Mouse (Mus musculus) midbrain, embryonic 16.5 days (tissue): ENCODE measurements at regions not wholly inside any gene's neighbourhood (a gene's known extent, or its start where the extent isn't known, plus 50 kb on each side); places are given as distances from the start of the nearest gene placed in this dataset.

Experiments used
- ATAC-seq: fragments of 200-750 bp; cut with Nextera tagmentation; 2 replicates; pipeline ENCODE4 v1.8.0; 2017; ENCODE audit warnings: moderate TSS enrichment
- H3K27ac ChIP-seq: fragments of 300-500 bp; sonication (generic); 2 replicates; pipeline ENCODE4 v1.5.1; 2014; ENCODE audit warnings: mild to moderate bottlenecking, low read length, mixed read lengths
- H3K27me3 ChIP-seq: fragments of 300-500 bp; sonication (generic); 2 replicates; pipeline ENCODE4 v1.6.1; 2014; ENCODE audit warnings: low read depth, low read length, mixed read lengths; ENCODE audit not compliant: control insufficient read depth, insufficient read depth
- H3K36me3 ChIP-seq: fragments of 300-500 bp; sonication (generic); 2 replicates; pipeline ENCODE4 v1.6.1; 2014; ENCODE audit warnings: mild to moderate bottlenecking, low read length, moderate library complexity, mixed read lengths; ENCODE audit not compliant: control insufficient read depth, insufficient read depth
- H3K4me1 ChIP-seq: fragments of 300-500 bp; sonication (generic); 2 replicates; pipeline ENCODE4 v1.6.1; 2014; ENCODE audit warnings: mild to moderate bottlenecking, low read length, mixed read lengths; ENCODE audit not compliant: control insufficient read depth, insufficient read depth
- H3K4me2 ChIP-seq: fragments of 300-500 bp; sonication (generic); 2 replicates; pipeline ENCODE4 v1.6.1; 2014; ENCODE audit warnings: mild to moderate bottlenecking, low read length, mixed read lengths
- H3K4me3 ChIP-seq: fragments of 300-500 bp; sonication (generic); 2 replicates; pipeline ENCODE4 v1.5.1; 2014; ENCODE audit warnings: low read depth, mild to moderate bottlenecking, low read length, moderate library complexity, mixed read lengths
- H3K9ac ChIP-seq: fragments of 300-500 bp; sonication (generic); 2 replicates; pipeline ENCODE4 v1.6.1; 2014; ENCODE audit warnings: low read depth, low read length, mixed read lengths
- H3K9me3 ChIP-seq: fragments of 300-500 bp; sonication (generic); replicated peaks from 2 replicates; pipeline ENCODE4 v1.6.1; 2014; ENCODE audit warnings: mild to moderate bottlenecking, low read length, mixed read lengths; ENCODE audit not compliant: control insufficient read depth, poor library complexity, severe bottlenecking
- WGBS: fragments of 180-500 bp; shearing (Covaris S2); extraction: QIAGEN DNeasy Blood & Tissue Kit; methylation state at CpG from one replicate; pipeline ENCODE4 v1.1.7; 2014; 5-methylcytosine and 5-hydroxymethylcytosine counted together

DNA sequence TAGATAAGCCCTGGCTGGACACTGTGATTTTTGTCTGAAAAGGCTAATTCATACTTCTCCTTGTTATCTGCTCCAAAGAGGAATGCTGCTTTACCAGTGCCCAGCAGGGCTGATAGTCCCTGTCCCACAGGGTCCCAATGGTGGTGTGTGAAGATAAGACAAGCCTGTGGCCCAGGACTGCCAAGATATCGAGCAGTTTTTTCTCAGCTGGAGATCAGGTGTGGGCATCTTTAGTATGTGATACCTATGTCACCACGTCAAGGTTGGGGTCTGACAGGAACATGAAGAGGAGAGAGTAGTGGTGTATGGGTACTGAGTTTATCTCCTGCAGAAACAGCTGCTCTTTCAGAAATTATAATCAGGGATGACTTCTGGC is 682.0 kb downstream of the Kcnj2 start:
- Histone ChIP-seq H3K4me2 (no peak overlapping the region), H3K9ac (no peak overlapping the region), H3K36me3 (no peaks in the 10 kb centered on the region), H3K27me3 (no peaks in the 10 kb centered on the region), H3K9me3 (no peaks in the 10 kb centered on the region), H3K4me1 (no peaks in the 10 kb centered on the region), H3K4me3 (no peak overlapping the region), H3K27ac (no peak overlapping the region)
- ATAC-seq, result no peak
- WGBS, result 80% methylated on average over 2 of the region's 2 CpGs

DNA sequence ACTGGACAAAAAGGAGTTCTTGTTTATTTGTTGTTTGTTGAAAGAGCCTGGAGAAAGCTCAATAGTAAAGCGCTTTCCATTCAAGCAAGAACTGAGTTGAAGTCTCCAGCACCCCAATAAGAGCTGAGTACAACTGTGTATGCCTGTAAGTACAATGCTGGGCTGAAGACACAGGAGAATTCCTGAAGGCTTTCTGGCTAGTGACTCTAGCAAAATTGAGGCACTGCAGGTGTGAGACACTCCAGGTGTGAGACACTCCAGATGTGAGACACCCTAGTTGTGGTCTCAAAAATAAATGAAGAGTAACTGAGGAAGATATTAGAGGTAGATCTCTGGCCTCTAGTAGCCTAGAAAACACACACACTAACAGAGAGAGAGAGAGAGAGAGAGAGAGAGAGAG is 682.5 kb downstream of the Kcnj2 start:
- Histone ChIP-seq H3K9me3 (no peaks in the 10 kb centered on the region), H3K4me1 (no peaks in the 10 kb centered on the region), H3K36me3 (no peaks in the 10 kb centered on the region), H3K4me3 (no peak overlapping the region), H3K4me2 (no peak overlapping the region), H3K9ac (no peak overlapping the region), H3K27ac (no peak overlapping the region), H3K27me3 (no peaks in the 10 kb centered on the region)
- 98% methylated on average over 1 of the region's 1 CpGs for WGBS
- ATAC-seq, result no peak

DNA sequence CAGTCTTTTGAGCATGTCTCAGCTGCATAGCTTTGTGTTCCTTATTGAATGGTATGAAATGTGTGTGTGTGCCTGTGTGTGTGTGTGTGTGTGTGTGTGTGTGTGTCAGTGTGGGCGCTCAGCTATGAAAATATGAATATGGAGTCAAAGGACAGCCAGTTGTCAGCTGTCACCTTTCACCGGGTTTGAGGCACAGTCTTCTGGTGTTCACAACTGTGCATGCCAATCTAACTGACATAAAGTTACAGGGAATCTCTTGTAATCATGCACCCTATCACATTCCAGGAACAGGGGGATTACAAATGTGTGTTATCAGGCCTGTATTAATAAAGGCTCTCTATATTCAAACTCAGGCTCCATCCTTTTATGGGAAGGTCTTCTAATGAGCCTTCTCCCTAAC is 688.8 kb downstream of the Kcnj2 start:
- H3K9ac ChIP-seq, result no peak overlapping the region

DNA sequence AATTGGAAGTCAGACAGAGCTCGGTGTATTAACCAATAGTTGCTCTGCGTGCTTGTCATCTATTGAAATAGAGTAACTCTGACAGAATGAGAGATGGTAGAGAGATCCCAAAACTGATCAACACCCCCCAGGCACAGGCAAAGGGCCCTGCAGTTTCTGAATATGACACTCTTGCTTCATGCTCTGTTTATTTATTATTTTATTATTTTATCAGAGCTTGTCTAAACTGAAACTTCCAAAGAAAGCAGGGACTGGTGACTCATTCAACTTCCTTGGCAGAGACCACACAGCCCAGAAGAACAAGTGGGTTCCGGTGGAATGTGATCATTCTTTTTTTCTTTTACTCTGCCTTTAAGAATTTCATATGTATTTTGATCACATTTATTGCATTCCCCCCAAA is 697.1 kb downstream of the Kcnj2 start:
- no peaks in the 10 kb centered on the region for H3K27me3 ChIP-seq
- WGBS, result 85% methylated on average over 3 of the region's 3 CpGs
- H3K4me1 ChIP-seq, result no peaks in the 10 kb centered on the region
- no peak overlapping the region for H3K4me2 ChIP-seq
- H3K9ac ChIP-seq, result no peak overlapping the region
- H3K9me3 ChIP-seq, result no peaks in the 10 kb centered on the region
- H3K27ac ChIP-seq, result no peak overlapping the region
- no peak for ATAC-seq
- no peak overlapping the region for H3K4me3 ChIP-seq
- H3K36me3 ChIP-seq, result no peaks in the 10 kb centered on the region

More for the DNA sequence above, 688.8 kb downstream of the Kcnj2 start:
- Histone ChIP-seq H3K4me1 (no peaks in the 10 kb centered on the region), H3K27me3 (no peaks in the 10 kb centered on the region), H3K4me2 (no peak overlapping the region), H3K36me3 (no peaks in the 10 kb centered on the region), H3K9me3 (no peaks in the 10 kb centered on the region), H3K4me3 (no peak overlapping the region), H3K27ac (no peak overlapping the region)
- no peak for ATAC-seq
- WGBS, result 76% methylated on average over 2 of the region's 2 CpGs

DNA sequence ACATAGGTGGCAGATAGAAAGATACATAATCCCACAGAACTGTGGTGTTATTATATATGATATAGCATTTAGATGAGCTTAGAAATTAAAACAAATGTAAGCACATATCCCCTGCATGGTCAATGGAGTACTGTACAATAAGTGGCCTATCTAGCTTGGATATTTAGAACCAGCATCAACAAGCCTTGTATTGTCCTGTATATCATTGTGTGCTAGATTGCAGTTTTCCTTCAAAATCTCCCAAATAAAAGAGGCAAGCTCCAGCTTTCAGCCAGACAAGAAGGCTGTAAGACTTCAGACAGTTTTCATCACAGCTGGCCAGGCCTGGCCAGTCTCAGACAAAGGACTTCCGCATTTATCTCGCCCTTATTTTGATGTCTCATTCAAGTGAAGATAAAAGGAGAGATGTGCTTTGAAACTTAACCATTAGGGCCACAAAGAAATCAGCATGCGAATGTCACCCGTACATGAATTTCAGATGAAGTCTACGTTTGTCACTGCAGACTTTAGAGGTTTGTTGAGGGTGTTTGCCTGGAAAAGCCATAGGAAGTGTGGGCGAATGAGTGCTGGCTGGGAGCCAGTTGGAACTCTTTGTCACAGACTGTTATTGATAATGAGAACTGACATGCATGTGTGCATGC is 700.5 kb downstream of the Kcnj2 start:
- no peak for ATAC-seq
- Histone ChIP-seq H3K36me3 (no peaks in the 10 kb centered on the region), H3K9ac (no peak overlapping the region), H3K4me2 (no peak overlapping the region), H3K27ac (no peak overlapping the region), H3K4me3 (no peak overlapping the region), H3K9me3 (no peaks in the 10 kb centered on the region), H3K27me3 (no peaks in the 10 kb centered on the region), H3K4me1 (no peaks in the 10 kb centered on the region)
- 3% methylated on average over 6 of the region's 6 CpGs for WGBS

DNA sequence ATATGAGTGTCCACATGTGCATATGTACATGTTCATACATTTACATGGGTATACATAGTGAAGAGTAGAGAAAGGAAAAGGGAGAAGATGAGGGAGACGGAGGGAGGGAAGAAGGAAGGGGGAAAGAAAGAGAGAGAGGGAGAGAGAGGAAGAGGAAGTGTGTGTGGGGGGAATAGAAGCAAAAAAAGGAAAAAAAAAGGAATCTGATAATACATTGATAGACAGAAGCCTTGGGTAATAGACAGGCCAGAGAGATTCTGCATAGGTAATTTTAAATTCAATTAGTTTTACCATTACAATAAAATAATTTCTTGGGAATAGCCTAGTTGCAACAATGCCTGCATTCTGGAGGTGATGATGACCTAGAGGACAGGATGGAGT is 701.0 kb downstream of the Kcnj2 start:
- Histone ChIP-seq H3K4me2 (no peak overlapping the region), H3K9ac (no peak overlapping the region), H3K36me3 (no peaks in the 10 kb centered on the region), H3K4me1 (no peaks in the 10 kb centered on the region), H3K27me3 (no peaks in the 10 kb centered on the region), H3K9me3 (no peaks in the 10 kb centered on the region), H3K4me3 (no peak overlapping the region), H3K27ac (no peak overlapping the region)
- 37% methylated on average over 1 of the region's 1 CpGs for whole genome bisulfite sequencing
- ATAC-seq, result no peak

DNA sequence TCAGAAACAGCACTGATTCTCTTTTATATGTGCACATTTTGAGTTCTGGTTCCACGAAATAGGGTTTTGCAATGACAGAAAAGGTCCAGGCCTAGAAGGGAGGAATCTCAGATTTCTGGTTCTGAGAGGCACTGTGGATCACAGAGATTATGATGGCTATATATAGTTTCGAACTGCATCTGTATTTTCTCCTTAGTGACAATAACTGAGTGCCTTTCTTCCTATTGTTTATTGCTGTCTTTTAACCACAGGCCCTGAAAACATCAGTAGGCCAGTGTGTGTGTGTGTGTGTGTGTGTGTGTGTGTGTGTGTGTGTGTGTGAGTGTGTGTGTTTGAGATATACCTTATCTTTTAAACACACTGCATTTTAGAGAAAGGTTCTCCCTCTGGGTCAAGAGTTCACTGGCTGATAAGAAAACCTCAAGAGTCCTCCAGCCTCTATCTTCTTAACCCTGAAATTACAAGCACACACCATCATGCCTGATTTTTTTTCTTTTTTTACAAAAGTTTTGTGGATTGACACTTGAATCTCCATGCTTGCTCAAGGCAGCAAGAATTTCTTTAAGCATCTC is 708.2 kb downstream of the Kcnj2 start:
- 84% methylated on average over 2 of the region's 2 CpGs for WGBS
- no peaks in the 10 kb centered on the region for H3K4me1 ChIP-seq
- no peaks in the 10 kb centered on the region for H3K9me3 ChIP-seq
- H3K9ac ChIP-seq, result no peak overlapping the region
- ATAC-seq, result no peak
- no peaks in the 10 kb centered on the region for H3K36me3 ChIP-seq
- no peak overlapping the region for H3K4me2 ChIP-seq
- no peak overlapping the region for H3K4me3 ChIP-seq
- no peaks in the 10 kb centered on the region for H3K27me3 ChIP-seq
- no peak overlapping the region for H3K27ac ChIP-seq

DNA sequence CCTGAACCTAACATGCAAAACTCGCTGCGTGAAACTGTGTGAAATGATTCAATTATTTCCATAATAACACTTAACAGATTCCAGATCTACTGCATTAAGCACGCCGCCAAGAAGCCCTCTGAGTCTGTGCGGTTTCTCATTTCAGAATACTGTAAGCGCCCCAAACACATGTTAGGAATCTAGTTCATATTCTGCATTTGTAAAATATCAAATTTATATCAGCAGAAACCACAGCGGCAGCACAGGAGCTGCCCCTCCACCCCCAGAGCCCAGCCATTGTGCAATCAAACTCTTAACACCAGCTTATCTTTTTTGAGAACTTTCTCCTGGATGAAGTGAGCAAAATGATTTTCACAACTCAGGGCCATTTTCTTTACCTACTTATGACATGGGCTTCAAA is 715.4 kb downstream of the Kcnj2 start:
- WGBS, result 67% methylated on average over 7 of the region's 7 CpGs
- Histone ChIP-seq H3K27ac (no peak overlapping the region), H3K4me2 (no peak overlapping the region), H3K9me3 (no peaks in the 10 kb centered on the region), H3K9ac (no peak overlapping the region), H3K36me3 (no peaks in the 10 kb centered on the region), H3K4me3 (no peak overlapping the region), H3K4me1 (no peaks in the 10 kb centered on the region), H3K27me3 (no peaks in the 10 kb centered on the region)
- no peak for ATAC-seq

DNA sequence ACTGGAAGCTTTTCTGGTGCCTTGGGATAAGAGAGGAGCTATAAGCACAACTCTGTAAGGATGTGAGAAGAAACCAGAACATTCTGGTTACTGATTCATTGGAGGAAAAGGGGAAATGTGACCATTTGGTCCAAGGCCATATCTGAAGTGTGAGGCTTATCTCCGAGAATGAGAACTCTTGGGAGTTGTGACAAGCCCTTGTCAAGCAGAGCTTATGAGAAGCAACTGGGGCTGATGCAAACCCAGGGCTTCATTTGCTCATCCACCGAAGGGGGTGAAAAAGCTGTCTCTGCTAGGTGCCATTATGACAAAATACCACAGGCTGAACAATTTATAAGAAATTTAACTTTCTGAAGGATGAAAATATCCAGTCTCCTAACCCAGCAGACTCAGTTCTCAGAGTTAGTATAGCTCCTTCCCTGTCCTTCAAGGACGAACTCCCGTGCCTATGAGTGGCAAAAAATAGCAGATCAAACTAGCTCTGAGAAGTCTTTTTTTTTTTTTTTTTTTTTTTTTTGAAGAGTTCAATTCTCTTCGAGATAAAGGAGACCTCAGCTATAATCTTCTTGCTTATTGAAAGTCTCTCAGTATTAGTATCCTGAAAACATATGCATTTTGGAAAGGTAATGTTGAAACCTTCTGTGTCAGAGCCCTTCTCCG is 725.4 kb downstream of the Kcnj2 start:
- 79% methylated on average over 6 of the region's 6 CpGs for WGBS
- H3K9ac ChIP-seq, result no peak overlapping the region
- no peaks in the 10 kb centered on the region for H3K27me3 ChIP-seq

More for the DNA sequence above, 725.4 kb downstream of the Kcnj2 start:
- Histone ChIP-seq H3K9me3 (no peaks in the 10 kb centered on the region), H3K4me1 (no peaks in the 10 kb centered on the region), H3K4me2 (no peak overlapping the region), H3K4me3 (no peak overlapping the region), H3K36me3 (no peaks in the 10 kb centered on the region), H3K27ac (no peak overlapping the region)
- no peak for ATAC-seq
